Mouse (Mus musculus) gastrocnemius, postnatal 25 days (tissue): ENCODE measurements around the gene Lce3e. TPM values are rescaled to one million over a fixed set of nuclear protein-coding genes. Genes with fewer than 3 reads are reported as not detected.

Experiments used
- DNase-seq: peaks from one replicate; pipeline ENCODE4 v3.0.0; 2022
- long read RNA-seq, 2 experiments: library from polyadenylated mRNA; stranded (forward); transcript quantifications; one replicate each; pipeline ENCODE4 v2.0.0; 2021
- total RNA-seq, 2 experiments: library from RNA; stranded (reverse); gene quantifications; 1 replicate in 1 of 2; 2 replicates in 1 of 2; pipeline ENCODE4 v1.2.3; 2021

Lce3e gene
- not detected for total RNA-seq
- long read RNA-seq, experiment 1, result 0 reads
- long read RNA-seq, experiment 2, result 0 reads

DNA sequence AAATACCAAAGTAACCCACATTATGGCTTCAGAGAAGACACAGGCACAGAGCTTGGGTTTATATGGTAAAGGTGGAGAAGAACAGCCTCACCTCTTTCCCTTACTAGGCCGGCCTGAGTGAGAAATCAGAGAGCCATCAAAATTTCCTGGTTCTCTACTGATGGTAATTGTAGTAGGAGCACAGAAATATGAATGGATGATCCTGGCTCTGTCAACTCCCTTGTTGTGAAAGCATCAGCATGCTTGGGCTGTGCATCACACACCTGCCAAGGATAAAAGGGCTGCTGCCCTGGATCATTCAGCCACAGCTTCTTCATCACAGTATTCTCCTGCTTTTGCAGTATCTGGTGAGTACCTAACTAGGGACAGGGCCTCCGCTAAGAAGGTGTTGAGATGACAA lies at the start of gene Lce3e:
Lce3e (plus strand) TSS at position 301 of the 400 bp plus-strand sequence.
- DNase-seq, result no peak

GRCm38 (mm10) chr3:92920364-92920763 lies 46.5 kb upstream of the Lce3e start:
- no peak for DNase-seq

DNA sequence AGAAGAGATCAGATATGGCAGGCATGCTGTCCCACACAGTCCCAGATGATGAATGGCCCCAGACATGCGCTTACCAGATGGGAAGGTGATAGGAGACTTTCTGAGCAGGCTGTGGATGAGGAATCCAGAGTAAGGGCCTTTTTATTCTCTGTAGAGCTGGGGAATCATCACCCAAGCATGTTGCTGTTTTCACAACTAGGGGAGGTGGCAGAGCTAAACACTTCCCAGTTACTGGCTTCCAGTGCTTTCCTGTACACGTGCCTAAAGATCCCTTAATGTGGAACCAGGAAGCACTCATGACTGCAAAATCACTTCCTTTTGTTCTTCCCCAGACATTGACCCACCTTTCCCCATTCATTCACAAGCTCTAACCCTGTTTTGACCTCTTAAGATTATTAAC lies 40.7 kb upstream of the Lce3e start, which contains the start of gene Lce3a:
Lce3a (minus strand) TSS at position 101 of the 400 bp plus-strand sequence.
- no peak for DNase-seq

GRCm38 (mm10) chr3:92932679-92933078 lies 34.2 kb upstream of the Lce3e start, which contains the start of gene Lce3b:
Lce3b (plus strand) TSS chr3:92932979.
- DNase-seq, result no peak

DNA sequence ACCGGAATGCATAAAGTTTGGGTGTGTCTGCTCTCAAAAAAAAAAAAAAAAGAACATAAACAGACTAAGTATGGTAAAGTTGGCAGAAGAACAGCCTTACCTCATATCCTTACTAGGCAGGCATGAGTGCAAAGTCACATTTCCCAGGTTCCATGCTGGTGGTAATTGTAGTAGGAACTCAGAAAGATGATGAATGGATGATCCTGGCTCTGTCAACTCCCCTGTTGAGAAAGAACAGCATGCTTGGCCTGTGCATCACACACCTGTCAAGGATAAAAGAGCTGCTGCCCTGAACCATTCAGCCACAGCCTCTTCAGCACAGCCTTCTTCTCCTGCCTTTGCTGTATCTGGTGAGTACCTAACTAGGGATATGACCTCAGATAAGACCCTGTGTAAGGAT lies 22.7 kb upstream of the Lce3e start, which contains the start of gene Lce3c:
Lce3c (plus strand) TSS at position 301 of the 400 bp plus-strand sequence.
- no peak for DNase-seq

DNA sequence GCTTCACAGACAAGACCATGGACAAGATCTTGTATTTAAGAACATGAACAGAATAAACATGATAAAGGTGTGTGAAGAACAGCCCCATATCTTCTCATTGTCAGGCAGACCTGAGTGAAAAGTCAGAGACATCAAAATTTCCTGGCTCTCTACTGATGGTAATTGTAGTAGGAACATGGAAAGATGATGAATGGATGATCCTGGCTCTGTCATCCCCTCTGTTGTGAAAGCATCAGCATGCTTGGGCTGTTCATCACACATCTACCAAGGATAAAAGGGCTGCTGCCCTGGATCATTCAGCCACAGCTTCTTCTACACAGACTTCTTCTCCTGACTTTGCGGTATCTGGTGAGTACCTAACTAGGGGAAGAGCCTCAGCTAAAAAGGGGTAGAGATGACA lies 9.8 kb upstream of the Lce3e start, which contains the start of gene Lce3d:
Lce3d (plus strand) TSS at position 301 of the 400 bp plus-strand sequence.
- no peak for DNase-seq

DNA sequence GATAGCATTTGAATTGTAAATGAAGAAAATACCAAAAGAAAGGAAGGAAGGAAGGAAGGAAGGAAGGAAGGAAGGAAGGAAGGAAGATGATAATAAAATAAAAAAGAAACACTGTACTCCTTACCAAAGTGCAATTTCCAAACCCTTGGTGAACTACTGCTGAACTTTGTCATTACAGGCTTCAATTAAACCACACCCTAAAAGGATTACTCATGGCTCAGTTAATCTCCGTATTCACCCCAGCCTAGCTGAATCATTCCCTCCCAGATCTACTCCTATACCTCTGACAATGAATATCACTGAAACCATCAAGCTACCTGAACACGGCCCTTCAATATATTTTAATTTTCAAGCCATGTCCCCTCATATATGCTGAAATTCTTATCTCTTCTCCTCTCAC lies 11.6 kb downstream of the Lce3e start:
- no peak for DNase-seq

GRCm38 (mm10) chr3:92991926-92992325 lies 25.1 kb downstream of the Lce3e start, which contains the start of gene Lce3f:
Lce3f (plus strand) TSS chr3:92992226.
- DNase-seq, result no peak

- DNase-seq, result peak; percentile 21
Observed at GRCm38 (mm10) chr3:92998691-92999090, 31.8 kb downstream of the Lce3e start.

DNA sequence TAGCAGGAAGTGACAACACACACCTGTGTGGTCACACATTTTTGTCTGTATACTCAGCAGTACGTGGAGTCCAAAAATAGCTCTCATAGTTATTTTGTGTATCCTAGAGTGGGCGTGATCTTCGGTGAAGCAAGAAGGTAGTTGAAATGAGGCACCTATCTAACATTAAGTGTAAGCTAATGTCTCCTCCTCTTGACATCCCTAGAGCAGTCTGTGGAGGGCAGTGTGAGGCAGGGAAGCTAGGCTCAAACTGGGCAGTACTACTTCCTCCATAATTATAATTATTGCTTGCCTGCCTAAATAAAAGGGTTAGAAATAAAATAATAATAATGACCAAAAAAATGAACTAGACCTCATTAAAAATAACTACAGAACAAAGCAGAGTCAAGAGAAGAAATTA lies 33.8 kb downstream of the Lce3e start:
- no peak for DNase-seq

DNA sequence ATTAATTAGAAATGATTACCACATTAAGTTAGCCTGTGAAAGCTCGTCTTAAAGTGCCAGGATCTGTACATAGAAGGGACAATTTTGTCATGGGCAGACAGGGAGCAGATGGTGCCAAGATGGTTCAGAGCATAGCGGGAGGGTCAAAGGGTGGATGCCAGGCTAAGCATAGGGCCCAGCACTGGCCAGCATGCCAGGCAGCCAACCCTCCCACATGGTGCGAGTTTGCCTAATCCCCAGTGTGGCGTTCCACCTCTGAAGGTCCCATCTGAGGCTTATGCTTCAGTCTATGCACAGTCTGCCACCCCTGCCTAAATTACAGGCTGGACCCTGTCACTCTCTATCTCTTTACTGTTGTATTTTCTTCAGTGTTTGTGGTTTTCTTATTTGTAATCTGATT lies 36.0 kb downstream of the Lce3e start:
- DNase-seq, result no peak

DNA sequence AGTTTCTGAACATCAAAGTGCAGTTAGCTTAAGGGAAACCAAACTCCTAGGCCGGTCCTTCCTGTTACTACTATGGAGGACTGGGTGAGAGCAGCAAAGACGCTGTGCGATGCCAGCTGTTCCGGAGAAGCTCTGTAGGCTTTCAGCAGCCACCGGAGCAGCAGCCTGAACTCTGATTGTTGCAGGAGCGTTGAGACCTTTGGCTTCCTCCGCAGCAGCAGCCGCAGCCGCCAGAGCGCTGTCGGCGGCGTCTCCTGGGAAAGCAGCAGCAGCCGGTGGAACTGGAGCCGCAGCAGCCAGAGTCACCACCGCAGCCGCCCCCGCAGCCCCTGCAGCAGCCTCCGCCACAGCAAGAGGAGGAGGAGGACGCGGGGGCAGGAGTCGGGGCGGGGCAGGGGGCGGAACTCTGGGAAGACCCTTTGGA lies 47.5 kb downstream of the Lce3e start:
- DNase-seq, result peak; percentile 8

DNA sequence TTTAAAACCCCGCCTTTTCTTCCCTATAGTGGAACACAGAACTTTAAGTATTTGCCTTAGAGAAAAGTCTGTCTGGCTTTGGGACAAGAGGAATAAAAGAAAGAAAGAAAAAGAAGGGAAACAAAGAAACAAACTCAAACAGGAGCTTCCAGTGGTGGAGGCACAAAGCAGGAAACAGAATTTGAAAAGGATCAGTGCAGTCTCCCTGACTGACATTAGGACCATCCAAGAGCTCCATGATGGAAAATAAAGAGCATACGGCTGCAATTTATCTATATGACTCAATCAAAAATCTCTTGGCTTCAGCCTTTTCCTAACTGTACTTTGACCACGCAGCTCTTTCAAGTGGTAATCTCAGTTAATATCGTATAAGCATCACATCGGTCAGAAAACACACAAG lies 48.0 kb downstream of the Lce3e start:
- no peak for DNase-seq

GRCm38 (mm10) chr3:93015460-93016104 lies 48.7 kb downstream of the Lce3e start, which contains the start of gene Crct1:
Crct1 (minus strand) TSS chr3:93015687.
- DNase-seq, result no peak

Other genes starting within 250 kb of the Lce3e start
- not detected for gene Lce1f, start 246.7 kb upstream of the Lce3e start, total RNA-seq
- not detected for gene Gm38119, start 228.0 kb upstream of the Lce3e start, total RNA-seq
- gene Lce1g, start 214.7 kb upstream of the Lce3e start, total RNA-seq, result not detected
- gene Lce1h, start 202.0 kb upstream of the Lce3e start, total RNA-seq, result not detected
- not detected for gene Lce1i, start 188.2 kb upstream of the Lce3e start, total RNA-seq
- not detected for gene Lce1j, start 176.5 kb upstream of the Lce3e start, total RNA-seq
- gene Lce1k, start 159.2 kb upstream of the Lce3e start, total RNA-seq, result not detected
- not detected for gene Kprp, start 139.8 kb upstream of the Lce3e start, total RNA-seq
- gene Lce1l, start 115.8 kb upstream of the Lce3e start, total RNA-seq, result not detected
- not detected for gene 2310050C09Rik, start 96.8 kb upstream of the Lce3e start, total RNA-seq
- not detected for gene Lce3a, start 40.8 kb upstream of the Lce3e start, total RNA-seq
- gene Lce3b, start 34.1 kb upstream of the Lce3e start, total RNA-seq, result not detected
- not detected for gene Lce3c, start 22.6 kb upstream of the Lce3e start, total RNA-seq
- not detected for gene Lce3d, start 9.7 kb upstream of the Lce3e start, total RNA-seq
- not detected for gene Lce3f, start 25.2 kb downstream of the Lce3e start, total RNA-seq
- not detected for gene Crct1, start 48.6 kb downstream of the Lce3e start, total RNA-seq
- gene Lce1m, start 52.0 kb downstream of the Lce3e start, total RNA-seq, result not detected
- gene Gm4858, start 101.8 kb downstream of the Lce3e start, total RNA-seq, result not detected
- gene Crnn, start 177.7 kb downstream of the Lce3e start, total RNA-seq, result not detected
- gene Flg2, start 230.2 kb downstream of the Lce3e start, total RNA-seq, result not detected